Mouse (Mus musculus) embryonic facial prominence, embryonic 14.5 days (tissue): Measurements from ENCODE around the gene Lix1l. TPM values are rescaled to one million over a fixed set of nuclear protein-coding genes. Genes with fewer than 3 reads are reported as not detected.

Experiments
- ATAC-seq: fragments of 200-750 bp; cut with Nextera tagmentation; 2 replicates; pipeline ENCODE4 v1.8.0; 2017; ENCODE audit warnings: low read depth, moderate number of reproducible peaks, moderate TSS enrichment
- DNase-seq: peaks from one replicate; pipeline ENCODE4 v3.0.0-alpha.2; 2015; ENCODE audit warnings: low spot score
- H3K27ac ChIP-seq: fragments of 300-500 bp; sonication (generic); replicated peaks from 2 replicates; pipeline ENCODE4 v1.5.1; 2014; ENCODE audit warnings: low read depth, mild to moderate bottlenecking, low read length, moderate library complexity
- H3K27me3 ChIP-seq: fragments of 300-500 bp; sonication (generic); replicated peaks from 2 replicates; pipeline ENCODE4 v1.6.1; 2014; ENCODE audit warnings: low read length; ENCODE audit not compliant: control insufficient read depth, insufficient read depth
- H3K36me3 ChIP-seq: fragments of 300-500 bp; sonication (generic); 2 replicates; pipeline ENCODE4 v1.6.1; 2014; ENCODE audit warnings: low read length, mixed read lengths; ENCODE audit not compliant: control insufficient read depth, insufficient read depth
- H3K4me1 ChIP-seq: fragments of 300-500 bp; sonication (generic); 2 replicates; pipeline ENCODE4 v1.6.1; 2014; ENCODE audit warnings: antibody characterized with exemption, low read length; ENCODE audit not compliant: control insufficient read depth, insufficient read depth
- H3K4me2 ChIP-seq: fragments of 300-500 bp; sonication (generic); 2 replicates; pipeline ENCODE4 v1.6.1; 2014; ENCODE audit warnings: low read depth, mild to moderate bottlenecking, low read length, moderate library complexity, mixed read lengths
- H3K4me3 ChIP-seq: fragments of 300-500 bp; sonication (generic); 2 replicates; pipeline ENCODE4 v1.5.1; 2014; ENCODE audit warnings: low read depth, mild to moderate bottlenecking, low read length
- H3K9ac ChIP-seq: fragments of 300-500 bp; sonication (generic); 2 replicates; pipeline ENCODE4 v1.6.1; 2014; ENCODE audit warnings: low read depth, mild to moderate bottlenecking, low read length, moderate library complexity, mixed read lengths
- H3K9me3 ChIP-seq: fragments of 300-500 bp; sonication (generic); 2 replicates; pipeline ENCODE4 v1.6.1; 2016; ENCODE audit warnings: low read length; ENCODE audit not compliant: control insufficient read depth
- WGBS: fragments of 180-500 bp; shearing (Covaris S2); extraction: QIAGEN DNeasy Blood & Tissue Kit; methylation state at CpG from one replicate; pipeline ENCODE4 v1.1.7; 2014; 5-methylcytosine and 5-hydroxymethylcytosine counted together
- polyA plus RNA-seq: library from polyadenylated mRNA; unstranded; fragments of >200 nt; fragmentation: Nextera tagmentation; extraction: Ambion mirVana; gene quantifications from 2 replicates; pipeline ENCODE4 v1.2.1, GENCODE M21; 2014

Gene Lix1l
- polyA plus RNA-seq, 1 experiment from 2014 or later, result 10.1 TPM

- ATAC-seq (peak; percentile 99), DNase-seq (peak; percentile 100)
- Histone ChIP-seq H3K27me3 (no peaks in the 10 kb centered on the region), H3K4me2 (peak within 1 kb of the TSS; percentile 84), H3K9me3 (no peaks in the 10 kb centered on the region), H3K36me3 (peaks cover 22% of the 10 kb centered on the region), H3K4me1 (peaks cover 34% of the 10 kb centered on the region), H3K27ac (peak within 1 kb of the TSS; percentile 91), H3K4me3 (peak within 1 kb of the TSS; percentile 64), H3K9ac (peak within 1 kb of the TSS; percentile 78)
- WGBS, result 0% methylated on average over 21 of the region's 26 CpGs
Measured at GRCm38 (mm10) chr3:96557694-96558093, 43.3 kb upstream of the Lix1l start, which contains the start of gene Txnip. TSS of gene Txnip (plus strand) at chr3:96557957.

GRCm38 (mm10) chr3:96558159-96558558 is 42.8 kb upstream of the Lix1l start:
- under 1% methylated on average over 17 of the region's 17 CpGs for WGBS
- Histone ChIP-seq H3K4me2 (peak overlapping the region; percentile 84), H3K27me3 (no peaks in the 10 kb centered on the region), H3K4me3 (peak overlapping the region; percentile 64), H3K36me3 (peaks cover 22% of the 10 kb centered on the region), H3K9me3 (no peaks in the 10 kb centered on the region), H3K9ac (peak overlapping the region; percentile 78), H3K4me1 (peaks cover 34% of the 10 kb centered on the region), H3K27ac (peak overlapping the region; percentile 86)
- DNase-seq (no peak), ATAC-seq (no peak)

GRCm38 (mm10) chr3:96558668-96559196 is 42.2 kb upstream of the Lix1l start:
- peak overlapping the region; percentile 86 for H3K27ac ChIP-seq
- DNase-seq, result no peak
- H3K4me2 ChIP-seq, result peak overlapping the region; percentile 84
- no peaks in the 10 kb centered on the region for H3K27me3 ChIP-seq
- 37% methylated on average over 10 of the region's 10 CpGs for WGBS
- peak overlapping the region; percentile 78 for H3K9ac ChIP-seq
- peaks cover 22% of the 10 kb centered on the region for H3K36me3 ChIP-seq
- peak overlapping the region; percentile 64 for H3K4me3 ChIP-seq
- H3K9me3 ChIP-seq, result no peaks in the 10 kb centered on the region
- peaks cover 34% of the 10 kb centered on the region for H3K4me1 ChIP-seq
- no peak for ATAC-seq

- peak overlapping the region; percentile 78 for H3K9ac ChIP-seq
- peak overlapping the region; percentile 86; the same call in 1 of the 2 replicates for H3K27ac ChIP-seq
- WGBS, result 71% methylated on average over 12 of the region's 12 CpGs
Measured at GRCm38 (mm10) chr3:96559398-96559910, 41.5 kb upstream of the Lix1l start.

GRCm38 (mm10) chr3:96559911-96560850 is 40.8 kb upstream of the Lix1l start:
- peak overlapping the region; percentile 64 for H3K4me3 ChIP-seq
- DNase-seq (no peak), ATAC-seq (no peak)
- 85% methylated on average over 23 of the region's 23 CpGs for WGBS
- H3K27me3 ChIP-seq, result no peaks in the 10 kb centered on the region
- peak overlapping the region; percentile 78 for H3K9ac ChIP-seq
- peaks cover 22% of the 10 kb centered on the region for H3K36me3 ChIP-seq
- peaks cover 35% of the 10 kb centered on the region for H3K4me1 ChIP-seq
- 0 out of 2 replicates have a peak overlapping the region, but pooled peaks have one; percentile 10 for H3K27ac ChIP-seq
- H3K4me2 ChIP-seq, result peak overlapping the region; percentile 84
- H3K9me3 ChIP-seq, result no peaks in the 10 kb centered on the region

More at GRCm38 (mm10) chr3:96559398-96559910, 41.5 kb upstream of the Lix1l start:
- H3K4me3 ChIP-seq, result peak overlapping the region; percentile 64
- H3K9me3 ChIP-seq, result no peaks in the 10 kb centered on the region
- no peak for DNase-seq
- peaks cover 37% of the 10 kb centered on the region for H3K4me1 ChIP-seq
- H3K36me3 ChIP-seq, result peaks cover 22% of the 10 kb centered on the region
- H3K4me2 ChIP-seq, result peak overlapping the region; percentile 84
- ATAC-seq, result no peak
- no peaks in the 10 kb centered on the region for H3K27me3 ChIP-seq

DNA sequence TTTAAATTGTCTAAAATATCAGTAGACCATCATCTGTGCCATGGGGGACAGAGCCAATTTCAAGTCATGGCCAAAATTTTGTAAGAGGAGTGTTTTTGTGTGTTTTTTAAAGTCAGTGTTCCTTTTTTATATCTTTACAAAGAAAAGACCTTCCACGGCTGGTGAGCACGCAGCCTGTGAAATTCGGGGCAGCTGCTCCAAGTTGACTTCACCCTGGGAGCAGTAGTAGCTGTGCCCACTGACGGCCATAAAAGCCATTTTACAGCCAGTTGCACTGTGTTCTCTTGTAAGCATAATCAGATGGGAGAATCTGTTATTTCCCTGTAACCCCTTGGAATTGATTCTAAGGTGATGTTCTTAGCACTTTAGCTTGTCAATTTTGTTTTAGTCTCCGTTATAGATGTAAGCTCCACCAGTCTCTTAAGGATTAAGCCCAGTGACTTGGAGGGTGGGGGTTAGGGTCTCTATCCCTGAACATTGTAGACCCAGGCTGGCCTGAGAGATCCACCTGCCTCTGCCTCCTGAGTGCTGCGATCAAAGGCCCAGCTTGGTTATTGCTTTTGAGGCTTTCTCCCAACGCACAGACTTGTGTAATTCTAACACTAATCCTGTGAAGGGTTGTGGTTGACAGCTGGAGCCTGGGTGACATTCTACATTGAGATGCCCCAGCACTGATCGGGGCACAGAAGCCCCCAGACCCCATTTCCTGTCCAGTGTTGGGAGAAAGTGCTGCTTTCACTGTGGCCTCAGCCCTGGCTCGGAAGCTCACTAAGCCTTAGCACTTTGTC is 39.9 kb upstream of the Lix1l start:
- ATAC-seq (no peak), DNase-seq (no peak)
- Histone ChIP-seq H3K9ac (peak overlapping the region; percentile 78), H3K4me1 (peaks cover 28% of the 10 kb centered on the region), H3K27ac (peak overlapping the region; percentile 44), H3K36me3 (peaks cover 22% of the 10 kb centered on the region), H3K4me2 (peak overlapping the region; percentile 84), H3K4me3 (peak overlapping the region; percentile 64), H3K9me3 (no peaks in the 10 kb centered on the region), H3K27me3 (no peaks in the 10 kb centered on the region)
- 83% methylated on average over 9 of the region's 9 CpGs for WGBS

- no peaks in the 10 kb centered on the region for H3K27me3 ChIP-seq
- DNase-seq, result no peak
- 0 out of 2 replicates have a peak overlapping the region, but pooled peaks have one; percentile 84 for H3K4me2 ChIP-seq
- no peaks in the 10 kb centered on the region for H3K9me3 ChIP-seq
- H3K4me1 ChIP-seq, result peaks cover 28% of the 10 kb centered on the region
- H3K9ac ChIP-seq, result no peak overlapping the region
- H3K27ac ChIP-seq, result peak overlapping the region; percentile 58
- WGBS, result 49% methylated on average over 10 of the region's 10 CpGs
- no peak for ATAC-seq
- 0 out of 2 replicates have a peak overlapping the region, but pooled peaks have one; percentile 5 for H3K4me3 ChIP-seq
- peaks cover 22% of the 10 kb centered on the region for H3K36me3 ChIP-seq
Measured at GRCm38 (mm10) chr3:96561946-96562681, 38.8 kb upstream of the Lix1l start.
